Mouse (Mus musculus) hindbrain, embryonic 16.5 days (tissue): Measurements from ENCODE around the gene Lipm. TPM values are rescaled to one million over a fixed set of nuclear protein-coding genes. Genes with fewer than 3 reads are reported as not detected.

Experiments
- ATAC-seq: fragments of 200-750 bp; cut with Nextera tagmentation; 2 replicates; pipeline ENCODE4 v1.8.0; 2017; ENCODE audit warnings: moderate TSS enrichment, moderate library complexity
- H3K27ac ChIP-seq: fragments of 300-500 bp; sonication (generic); 2 replicates; pipeline ENCODE4 v1.5.1; 2014; ENCODE audit warnings: low read depth, mild to moderate bottlenecking, control low read depth, low read length, moderate library complexity
- H3K27me3 ChIP-seq: fragments of 300-500 bp; sonication (generic); replicated peaks from 2 replicates; pipeline ENCODE4 v1.6.1; 2014; ENCODE audit warnings: low read length; ENCODE audit not compliant: control insufficient read depth, insufficient read depth
- H3K36me3 ChIP-seq: fragments of 300-500 bp; sonication (generic); 2 replicates; pipeline ENCODE4 v1.6.1; 2014; ENCODE audit warnings: mild to moderate bottlenecking, low read length, moderate library complexity, mixed read lengths; ENCODE audit not compliant: control insufficient read depth, insufficient read depth
- H3K4me1 ChIP-seq: fragments of 300-500 bp; sonication (generic); 2 replicates; pipeline ENCODE4 v1.6.1; 2014; ENCODE audit warnings: low read depth, low read length; ENCODE audit not compliant: control insufficient read depth, insufficient read depth
- H3K4me2 ChIP-seq: fragments of 300-500 bp; sonication (generic); 2 replicates; pipeline ENCODE4 v1.6.1; 2014; ENCODE audit warnings: mild to moderate bottlenecking, low read length, control low read depth, moderate library complexity
- H3K4me3 ChIP-seq: fragments of 300-500 bp; sonication (generic); 2 replicates; pipeline ENCODE4 v1.5.1; 2014; ENCODE audit warnings: mild to moderate bottlenecking, low read length, control low read depth, moderate library complexity
- H3K9ac ChIP-seq: fragments of 300-500 bp; sonication (generic); 2 replicates; pipeline ENCODE4 v1.6.1; 2014; ENCODE audit warnings: low read depth, mild to moderate bottlenecking, control low read depth, low read length, moderate library complexity
- H3K9me3 ChIP-seq: fragments of 300-500 bp; sonication (generic); 2 replicates; pipeline ENCODE4 v1.6.1; 2014; ENCODE audit warnings: mild to moderate bottlenecking, low read length, moderate library complexity; ENCODE audit not compliant: control insufficient read depth
- WGBS: fragments of 180-500 bp; shearing (Covaris S2); extraction: QIAGEN DNeasy Blood & Tissue Kit; methylation state at CpG from one replicate; pipeline ENCODE4 v1.1.7; 2014; 5-methylcytosine and 5-hydroxymethylcytosine counted together
- polyA plus RNA-seq: library from polyadenylated mRNA; unstranded; fragments of >200 nt; fragmentation: Nextera tagmentation; extraction: Ambion mirVana; gene quantifications from 2 replicates; pipeline ENCODE4 v1.2.1, GENCODE M21; 2015

The Lipm gene
- polyA plus RNA-seq, 1 experiment from 2014 or later = not detected

- no peaks in the 10 kb centered on the region for H3K4me1 ChIP-seq
- H3K9ac ChIP-seq = no peak overlapping the region
- H3K27ac ChIP-seq = no peak overlapping the region
- no peaks in the 10 kb centered on the region for H3K27me3 ChIP-seq
- H3K9me3 ChIP-seq = no peaks in the 10 kb centered on the region
- 77% methylated on average over 1 of the region's 1 CpGs for WGBS
- no peak overlapping the region for H3K4me3 ChIP-seq
- no peak overlapping the region for H3K4me2 ChIP-seq
- ATAC-seq = no peak
- H3K36me3 ChIP-seq = no peaks in the 10 kb centered on the region
These were observed 51.2 kb downstream of the Lipm start for GRCm38 (mm10) chr19:34151909-34152308.

GRCm38 (mm10) chr19:34153263-34154144 lies 52.8 kb downstream of the Lipm start:
- H3K27me3 ChIP-seq = no peaks in the 10 kb centered on the region
- no peak overlapping the region for H3K4me2 ChIP-seq
- H3K4me3 ChIP-seq = no peak overlapping the region
- no peak overlapping the region for H3K9ac ChIP-seq
- no peak overlapping the region for H3K27ac ChIP-seq
- ATAC-seq = no peak
- no peaks in the 10 kb centered on the region for H3K36me3 ChIP-seq
- WGBS = 80% methylated on average over 6 of the region's 6 CpGs
- no peaks in the 10 kb centered on the region for H3K4me1 ChIP-seq
- H3K9me3 ChIP-seq = no peaks in the 10 kb centered on the region

- Histone ChIP-seq H3K4me1 (no peaks in the 10 kb centered on the region), H3K9ac (no peak overlapping the region), H3K27ac (no peak overlapping the region), H3K27me3 (no peaks in the 10 kb centered on the region), H3K4me3 (no peak overlapping the region), H3K4me2 (no peak overlapping the region), H3K9me3 (no peaks in the 10 kb centered on the region), H3K36me3 (no peaks in the 10 kb centered on the region)
- no peak for ATAC-seq
- WGBS = 92% methylated on average over 5 of the region's 5 CpGs
These were observed 62.0 kb downstream of the Lipm start for GRCm38 (mm10) chr19:34162693-34163092.

GRCm38 (mm10) chr19:34165891-34166290 lies 65.2 kb downstream of the Lipm start, which contains the start of gene Ankrd22:
Gene Ankrd22, minus strand, starts transcription at chr19:34166053.
- Histone ChIP-seq H3K4me1 (no peaks in the 10 kb centered on the region), H3K27me3 (no peaks in the 10 kb centered on the region)
- WGBS = 79% methylated on average over 5 of the region's 5 CpGs

GRCm38 (mm10) chr19:34166386-34166785 lies 65.7 kb downstream of the Lipm start:
- H3K4me1 ChIP-seq = no peaks in the 10 kb centered on the region
- no peak overlapping the region for H3K9ac ChIP-seq
- no peak overlapping the region for H3K27ac ChIP-seq
- no peaks in the 10 kb centered on the region for H3K27me3 ChIP-seq
- 69% methylated on average over 4 of the region's 4 CpGs for WGBS
- H3K4me3 ChIP-seq = no peak overlapping the region
- H3K4me2 ChIP-seq = no peak overlapping the region
- H3K9me3 ChIP-seq = no peaks in the 10 kb centered on the region
- no peak for ATAC-seq
- H3K36me3 ChIP-seq = no peaks in the 10 kb centered on the region

More at GRCm38 (mm10) chr19:34165891-34166290, 65.2 kb downstream of the Lipm start, which contains the start of gene Ankrd22:
- H3K4me3 ChIP-seq = no peak within 1 kb of the TSS
- no peak within 1 kb of the TSS for H3K27ac ChIP-seq
- no peaks in the 10 kb centered on the region for H3K9me3 ChIP-seq
- H3K36me3 ChIP-seq = no peaks in the 10 kb centered on the region
- ATAC-seq = no peak
- H3K9ac ChIP-seq = no peak within 1 kb of the TSS
- H3K4me2 ChIP-seq = no peak within 1 kb of the TSS

GRCm38 (mm10) chr19:34167896-34168661 lies 67.3 kb downstream of the Lipm start:
- Histone ChIP-seq H3K27me3 (no peaks in the 10 kb centered on the region), H3K4me2 (no peak overlapping the region), H3K4me1 (no peaks in the 10 kb centered on the region), H3K36me3 (no peaks in the 10 kb centered on the region), H3K9me3 (no peaks in the 10 kb centered on the region), H3K27ac (no peak overlapping the region), H3K4me3 (no peak overlapping the region), H3K9ac (no peak overlapping the region)
- 54% methylated on average over 7 of the region's 7 CpGs for WGBS
- no peak for ATAC-seq

GRCm38 (mm10) chr19:34169121-34169520 lies 68.4 kb downstream of the Lipm start:
- no peaks in the 10 kb centered on the region for H3K27me3 ChIP-seq
- H3K4me2 ChIP-seq = no peak overlapping the region
- no peak overlapping the region for H3K27ac ChIP-seq
- H3K9ac ChIP-seq = no peak overlapping the region
- no peaks in the 10 kb centered on the region for H3K9me3 ChIP-seq
- H3K4me1 ChIP-seq = no peaks in the 10 kb centered on the region
- H3K36me3 ChIP-seq = no peaks in the 10 kb centered on the region
- H3K4me3 ChIP-seq = no peak overlapping the region
- no peak for ATAC-seq

- ATAC-seq = no peak
- WGBS = 80% methylated on average over 3 of the region's 3 CpGs
- Histone ChIP-seq H3K9me3 (no peaks in the 10 kb centered on the region), H3K36me3 (no peaks in the 10 kb centered on the region), H3K4me3 (no peak overlapping the region), H3K27me3 (no peaks in the 10 kb centered on the region), H3K9ac (no peak overlapping the region), H3K27ac (no peak overlapping the region), H3K4me1 (no peaks in the 10 kb centered on the region), H3K4me2 (no peak overlapping the region)
These were observed 70.4 kb downstream of the Lipm start for GRCm38 (mm10) chr19:34171167-34171566.
